Mouse (Mus musculus): ENCODE measurements around the gene Wwc1. TPM values are rescaled to one million over a fixed set of nuclear protein-coding genes. Genes with fewer than 3 reads are reported as not detected.

Wwc1 gene
- total and polyA plus RNA-seq, 2 experiments from 2014 or later, result 9.2 to 11.9 TPM

- WGBS, result 16% methylated on average over 28 of the region's 28 CpGs
- Histone ChIP-seq H3K9ac (replicated peaks; ENCODE audit: low read length, poor library complexity, severe bottlenecking) (no peak overlapping the region; the same call in 1 of the 2 replicates), H3K27ac (ENCODE audit: low read depth, low read length) (no peak overlapping the region), H3K4me1 (ENCODE audit: insufficient read depth, low read length) (no peaks in the 10 kb centered on the region), H3K36me3 (ENCODE audit: insufficient read depth, low read length) (peaks cover 8% of the 10 kb centered on the region; the same call in 1 of the 2 replicates), H3K4me3 (ENCODE audit: low read depth, low read length) (peak overlapping the region; percentile 18; the same call in 1 of the 2 replicates), H3K4me2 (ENCODE audit: low read depth, low read length, poor library complexity, severe bottlenecking) (peak overlapping the region; percentile 42), H3K27me3 (ENCODE audit: insufficient read depth, low read length) (no peaks in the 10 kb centered on the region), H3K9me3 (ENCODE audit: low read length) (no peaks in the 10 kb centered on the region)
- DNase-seq (ENCODE audit: low spot score) (peak; percentile 81), ATAC-seq (ENCODE audit: low FRiP score) (peak; percentile 57; the same call in 1 of the 2 replicates)
- TF ChIP-seq CTCF (IDR thresholded peaks at IDR 0.05), result no peak
Observed at GRCm38 (mm10) chr11:35838345-35839338, 141.7 kb downstream of the Wwc1 start.

GRCm38 (mm10) chr11:35837156-35838126 lies 142.9 kb downstream of the Wwc1 start:
- no peaks in the 10 kb centered on the region; the same call in 1 of the 2 replicates for H3K4me1 ChIP-seq (ENCODE audit: insufficient read depth, low read length)
- no peak overlapping the region for H3K27ac ChIP-seq (ENCODE audit: low read depth, low read length)
- H3K4me3 ChIP-seq (ENCODE audit: low read depth, low read length), result no peak overlapping the region
- DNase-seq (ENCODE audit: low spot score) (no peak), ATAC-seq (ENCODE audit: low FRiP score) (no peak)
- H3K27me3 ChIP-seq (ENCODE audit: insufficient read depth, low read length), result no peaks in the 10 kb centered on the region
- WGBS, result 91% methylated on average over 5 of the region's 5 CpGs
- no peak overlapping the region for H3K9ac ChIP-seq (replicated peaks; ENCODE audit: low read length, poor library complexity, severe bottlenecking)
- H3K36me3 ChIP-seq (ENCODE audit: insufficient read depth, low read length), result peaks cover 5% of the 10 kb centered on the region; the same call in 1 of the 2 replicates
- no peak overlapping the region for H3K4me2 ChIP-seq (ENCODE audit: low read depth, low read length, poor library complexity, severe bottlenecking)
- TF ChIP-seq CTCF (IDR thresholded peaks at IDR 0.05), result 0 out of 2 replicates have a peak, but pooled peaks have one; percentile 15
- no peaks in the 10 kb centered on the region for H3K9me3 ChIP-seq (ENCODE audit: low read length)

DNA sequence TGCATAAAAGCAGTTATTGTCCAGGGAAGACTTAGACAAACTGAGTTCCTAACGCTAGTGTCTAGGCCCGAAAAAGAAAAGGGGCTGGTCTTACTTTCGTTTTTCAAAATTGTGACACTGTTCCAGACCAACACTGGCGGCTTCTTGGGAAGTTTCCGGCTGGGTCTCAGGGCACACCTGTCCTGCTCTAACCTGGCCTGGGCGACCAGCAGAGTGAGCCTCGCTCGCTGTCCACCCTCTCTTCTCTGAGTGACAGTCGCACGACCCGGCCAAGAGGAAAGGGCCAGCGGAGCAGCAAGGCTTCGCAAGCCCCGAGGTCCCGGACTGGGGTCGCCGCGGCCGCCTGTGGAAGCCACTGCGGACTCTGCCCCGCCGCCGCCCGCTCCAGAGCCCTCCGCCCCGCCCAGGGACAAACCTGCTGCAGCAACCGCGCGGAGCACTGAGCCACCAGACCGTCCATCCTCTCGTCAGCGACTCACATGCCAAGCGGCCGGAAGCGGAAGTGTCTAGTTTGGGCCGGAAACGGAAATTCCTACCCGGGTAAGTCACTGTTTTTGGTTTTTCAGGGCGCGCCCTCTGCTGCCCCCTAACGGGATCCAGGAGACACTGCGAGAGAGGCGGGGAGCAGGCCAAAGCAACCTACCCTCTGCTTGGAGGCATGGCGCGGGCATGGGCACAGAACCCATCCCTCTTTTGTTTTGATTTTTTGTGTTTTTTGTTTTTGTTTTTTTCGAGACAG lies 146.1 kb downstream of the Wwc1 start, which contains the start of gene Rars:
TSS of gene Rars (minus strand) at position 485 of the 739 bp plus-strand sequence.
- WGBS, result 2% methylated on average over 46 of the region's 46 CpGs
- peak within 1 kb of the TSS; percentile 78 for H3K9ac ChIP-seq (replicated peaks; ENCODE audit: low read length, poor library complexity, severe bottlenecking)
- H3K4me1 ChIP-seq (ENCODE audit: insufficient read depth, low read length), result no peaks in the 10 kb centered on the region; the same call in 1 of the 2 replicates
- peak within 1 kb of the TSS; percentile 90 for H3K4me3 ChIP-seq (ENCODE audit: low read depth, low read length)
- peak within 1 kb of the TSS; percentile 75 for H3K4me2 ChIP-seq (ENCODE audit: low read depth, low read length, poor library complexity, severe bottlenecking)
- DNase-seq (ENCODE audit: low spot score) (peak; percentile 94), ATAC-seq (ENCODE audit: low FRiP score) (peak; percentile 90)
- no peaks in the 10 kb centered on the region for H3K9me3 ChIP-seq (ENCODE audit: low read length)
- peaks cover 12% of the 10 kb centered on the region for H3K36me3 ChIP-seq (ENCODE audit: insufficient read depth, low read length)
- peak within 1 kb of the TSS; percentile 51; the same call in 1 of the 2 replicates for H3K27ac ChIP-seq (ENCODE audit: low read depth, low read length)
- peak; percentile 93 for TF ChIP-seq CTCF (IDR thresholded peaks at IDR 0.05)
- no peaks in the 10 kb centered on the region for H3K27me3 ChIP-seq (ENCODE audit: insufficient read depth, low read length)

DNA sequence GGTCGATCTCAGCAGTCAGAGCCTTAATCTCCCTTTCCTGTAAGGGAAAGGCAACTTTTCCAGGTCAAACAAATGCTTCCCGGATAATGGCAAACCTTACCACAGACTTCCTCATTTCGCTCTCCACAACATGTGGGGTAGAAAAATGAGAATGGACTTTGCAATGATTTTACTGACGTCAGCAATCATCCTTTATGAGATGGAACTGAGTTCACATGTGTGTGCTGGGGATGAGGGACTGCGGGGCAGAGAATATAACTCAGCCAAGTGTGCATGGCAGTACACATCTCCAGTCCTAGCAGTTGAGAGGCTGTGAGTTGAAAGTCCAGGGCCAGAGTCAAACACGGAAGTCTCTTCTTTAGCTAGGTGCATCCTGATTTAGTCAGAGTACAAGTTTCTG lies 147.1 kb downstream of the Wwc1 start:
- TF ChIP-seq CTCF (IDR thresholded peaks at IDR 0.05), result no peak
- Histone ChIP-seq H3K4me3 (ENCODE audit: low read depth, low read length) (peak overlapping the region; percentile 90; the same call in 1 of the 2 replicates), H3K27me3 (ENCODE audit: insufficient read depth, low read length) (no peaks in the 10 kb centered on the region), H3K4me1 (ENCODE audit: insufficient read depth, low read length) (no peaks in the 10 kb centered on the region; the same call in 1 of the 2 replicates), H3K9me3 (ENCODE audit: low read length) (no peaks in the 10 kb centered on the region), H3K36me3 (ENCODE audit: insufficient read depth, low read length) (peaks cover 15% of the 10 kb centered on the region), H3K4me2 (ENCODE audit: low read depth, low read length, poor library complexity, severe bottlenecking) (peak overlapping the region; percentile 75), H3K9ac (replicated peaks; ENCODE audit: low read length, poor library complexity, severe bottlenecking) (peak overlapping the region; percentile 78), H3K27ac (ENCODE audit: low read depth, low read length) (no peak overlapping the region)
- no peak for DNase-seq (ENCODE audit: low spot score)
- no peak for ATAC-seq (ENCODE audit: low FRiP score)
- WGBS, result 91% methylated on average over 6 of the region's 6 CpGs

DNA sequence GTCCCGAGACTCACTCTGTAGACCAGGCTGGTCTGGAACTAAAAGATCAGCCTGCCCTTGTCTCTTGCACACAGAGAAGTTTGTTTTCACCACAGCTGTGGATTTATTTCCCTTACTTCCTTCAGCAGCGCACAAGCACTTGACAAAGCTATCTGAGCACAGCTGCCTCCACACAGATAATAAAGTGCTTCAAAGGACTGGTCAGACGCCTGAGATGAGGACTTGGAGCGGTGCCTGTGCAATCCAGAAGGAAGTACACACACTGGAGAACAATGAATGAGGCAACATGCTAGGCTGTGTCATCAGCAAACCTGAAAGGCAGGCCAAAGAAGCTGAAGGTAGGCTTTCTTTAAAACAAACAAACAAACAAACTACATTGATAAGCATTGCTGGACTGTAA lies 148.2 kb downstream of the Wwc1 start:
- no peaks in the 10 kb centered on the region; the same call in 1 of the 2 replicates for H3K4me1 ChIP-seq (ENCODE audit: insufficient read depth, low read length)
- H3K9me3 ChIP-seq (ENCODE audit: low read length), result no peaks in the 10 kb centered on the region
- no peaks in the 10 kb centered on the region for H3K27me3 ChIP-seq (ENCODE audit: insufficient read depth, low read length)
- H3K4me3 ChIP-seq (ENCODE audit: low read depth, low read length), result no peak overlapping the region
- TF ChIP-seq CTCF (IDR thresholded peaks at IDR 0.05), result no peak
- H3K27ac ChIP-seq (ENCODE audit: low read depth, low read length), result no peak overlapping the region
- WGBS, result 79% methylated on average over 4 of the region's 4 CpGs
- no peak overlapping the region for H3K4me2 ChIP-seq (ENCODE audit: low read depth, low read length, poor library complexity, severe bottlenecking)
- ATAC-seq (ENCODE audit: low FRiP score) (no peak), DNase-seq (ENCODE audit: low spot score) (no peak)
- H3K36me3 ChIP-seq (ENCODE audit: insufficient read depth, low read length), result peaks cover 17% of the 10 kb centered on the region
- no peak overlapping the region for H3K9ac ChIP-seq (replicated peaks; ENCODE audit: low read length, poor library complexity, severe bottlenecking)
